Mouse (Mus musculus) forebrain, embryonic 13.5 days (tissue): ENCODE data around the gene Mif4gd. TPM values are rescaled to one million over a fixed set of nuclear protein-coding genes. Genes with fewer than 3 reads are reported as not detected.

ENCODE experiments used
- ATAC-seq: fragments of 200-750 bp; cut with Nextera tagmentation; 2 replicates; pipeline ENCODE4 v1.8.0; 2017
- H3K27ac ChIP-seq: fragments of 300-500 bp; sonication (generic); 2 replicates; pipeline ENCODE4 v1.5.1; 2015; ENCODE audit warnings: inconsistent platforms, mild to moderate bottlenecking, moderate library complexity
- H3K27me3 ChIP-seq: fragments of 300-500 bp; sonication (generic); 2 replicates; pipeline ENCODE4 v1.6.1; 2015; ENCODE audit warnings: mild to moderate bottlenecking, inconsistent platforms
- H3K36me3 ChIP-seq: fragments of 300-500 bp; sonication (generic); 2 replicates; pipeline ENCODE4 v1.6.1; 2015; ENCODE audit warnings: mild to moderate bottlenecking, inconsistent platforms; ENCODE audit not compliant: poor library complexity, severe bottlenecking
- H3K4me1 ChIP-seq: fragments of 300-500 bp; sonication (generic); 2 replicates; pipeline ENCODE4 v1.6.1; 2015; ENCODE audit warnings: inconsistent platforms
- H3K4me2 ChIP-seq: fragments of 300-500 bp; sonication (generic); 2 replicates; pipeline ENCODE4 v1.6.1; 2015; ENCODE audit warnings: inconsistent platforms, mild to moderate bottlenecking, moderate library complexity
- H3K4me3 ChIP-seq: fragments of 300-500 bp; sonication (generic); 2 replicates; pipeline ENCODE4 v1.5.1; 2015; ENCODE audit warnings: mild to moderate bottlenecking, inconsistent platforms
- H3K9ac ChIP-seq: fragments of 300-500 bp; sonication (generic); 2 replicates; pipeline ENCODE4 v1.6.1; 2015; ENCODE audit warnings: mild to moderate bottlenecking, inconsistent platforms
- H3K9me3 ChIP-seq: fragments of 300-500 bp; sonication (generic); replicated peaks from 2 replicates; pipeline ENCODE4 v1.6.1; 2016; ENCODE audit warnings: inconsistent platforms
- WGBS: fragments of 180-500 bp; shearing (Covaris S2); methylation state at CpG from one replicate; pipeline ENCODE4 v1.1.7; 2015; 5-methylcytosine and 5-hydroxymethylcytosine counted together
- polyA plus RNA-seq: library from polyadenylated mRNA; unstranded; fragments of >200 nt; fragmentation: Nextera tagmentation; extraction: Ambion mirVana; gene quantifications from 2 replicates; pipeline ENCODE4 v1.2.1, GENCODE M21; 2015

Gene Mif4gd
- polyA plus RNA-seq, 1 experiment from 2014 or later, result 12.4 TPM

DNA sequence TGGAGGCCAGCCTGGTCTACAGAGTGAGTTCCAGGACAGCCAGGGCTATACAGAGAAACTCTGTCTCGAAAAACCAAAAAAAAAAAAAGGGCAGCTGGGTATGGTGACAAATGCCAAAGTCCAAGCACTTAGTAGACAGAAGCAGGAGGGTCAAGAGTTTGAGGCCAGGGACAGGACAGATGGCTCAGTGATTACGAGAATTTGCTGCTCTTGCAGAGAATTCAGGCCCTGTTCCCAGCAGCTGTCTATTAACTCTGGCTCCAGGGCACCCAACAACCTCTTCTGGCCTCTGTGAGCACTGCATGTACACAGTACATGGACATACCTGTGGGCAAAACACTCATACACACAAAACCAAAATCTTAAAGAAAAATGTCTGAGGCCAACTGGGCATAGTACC lies 5.2 kb upstream of the Mif4gd start:
- H3K36me3 ChIP-seq, result peaks cover 70% of the 10 kb centered on the region

DNA sequence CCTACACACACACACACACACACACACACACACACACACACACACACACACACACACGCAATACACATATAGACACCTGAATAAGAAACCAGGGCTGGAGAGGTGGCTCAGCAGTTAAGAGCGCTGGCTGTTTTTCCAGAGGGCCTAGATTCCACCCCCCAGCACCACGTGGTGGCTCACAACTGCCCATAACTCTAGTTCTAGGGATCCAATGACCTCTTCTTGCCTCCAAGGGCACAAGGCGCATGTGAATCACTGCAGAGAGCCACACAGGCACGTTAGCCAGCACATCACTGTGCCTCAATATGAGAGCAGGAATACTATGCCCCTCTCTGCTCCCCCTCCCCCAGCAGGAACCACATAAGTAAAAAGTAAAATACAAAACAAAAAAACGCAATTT lies 4.1 kb upstream of the Mif4gd start:
- Histone ChIP-seq H3K4me3 (no peak overlapping the region), H3K36me3 (peaks cover 59% of the 10 kb centered on the region), H3K27ac (no peak overlapping the region), H3K4me2 (no peak overlapping the region), H3K9ac (no peak overlapping the region), H3K27me3 (peaks cover 3% of the 10 kb centered on the region; the same call in 1 of the 2 replicates), H3K4me1 (peaks cover 17% of the 10 kb centered on the region), H3K9me3 (no peaks in the 10 kb centered on the region)
- WGBS, result 78% methylated on average over 6 of the region's 6 CpGs
- ATAC-seq, result no peak

More for the DNA sequence above, 5.2 kb upstream of the Mif4gd start:
- Histone ChIP-seq H3K9ac (no peak overlapping the region), H3K27me3 (peaks cover 3% of the 10 kb centered on the region; the same call in 1 of the 2 replicates), H3K4me3 (no peak overlapping the region), H3K4me2 (no peak overlapping the region), H3K4me1 (peaks cover 10% of the 10 kb centered on the region), H3K27ac (no peak overlapping the region), H3K9me3 (no peaks in the 10 kb centered on the region)
- 91% methylated on average over 2 of the region's 2 CpGs for WGBS
- ATAC-seq, result no peak

DNA sequence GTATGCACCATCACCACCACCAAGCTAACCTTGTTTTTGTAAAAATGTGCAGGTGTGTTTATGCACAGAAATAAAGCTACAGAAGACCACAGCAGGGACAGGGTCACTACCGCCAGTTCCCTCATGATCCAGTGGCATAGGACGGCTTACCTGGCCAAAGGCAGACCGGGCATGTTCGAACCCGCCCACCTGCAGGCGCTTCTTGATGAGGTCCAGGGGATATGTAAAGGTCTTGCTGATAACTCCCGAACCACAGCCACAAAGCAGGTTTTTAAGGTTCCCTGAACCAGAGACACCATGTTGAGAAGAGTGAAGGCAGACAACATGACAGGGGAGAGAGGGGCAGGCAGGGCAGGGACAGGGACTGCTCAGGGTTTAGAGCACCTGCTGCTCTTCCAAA lies 3.6 kb upstream of the Mif4gd start:
- Histone ChIP-seq H3K4me2 (no peak overlapping the region), H3K4me3 (no peak overlapping the region), H3K4me1 (peaks cover 22% of the 10 kb centered on the region), H3K36me3 (peaks cover 56% of the 10 kb centered on the region), H3K27ac (no peak overlapping the region), H3K27me3 (peaks cover 3% of the 10 kb centered on the region; the same call in 1 of the 2 replicates), H3K9me3 (no peaks in the 10 kb centered on the region), H3K9ac (no peak overlapping the region)
- ATAC-seq, result no peak
- 91% methylated on average over 7 of the region's 7 CpGs for WGBS

DNA sequence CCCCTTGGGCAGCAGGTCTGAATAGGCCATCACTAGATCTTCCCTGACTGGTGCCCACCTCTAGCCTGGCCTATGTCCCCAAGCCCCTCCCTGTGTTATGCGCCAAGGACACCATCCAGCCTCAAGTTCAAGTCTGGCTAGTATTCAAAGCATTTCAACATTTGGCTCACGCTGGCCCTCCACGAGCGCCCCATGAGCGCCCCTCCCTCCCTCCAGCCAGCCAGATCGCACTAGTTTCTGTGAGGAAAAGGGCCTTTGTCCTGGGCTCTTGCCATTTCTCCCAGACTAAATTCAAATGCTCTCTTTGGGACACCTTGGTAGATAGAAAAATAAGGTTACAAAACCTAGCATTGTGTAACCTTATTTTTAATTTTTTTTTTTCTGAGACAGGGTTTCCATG lies 3.1 kb upstream of the Mif4gd start:
- H3K9ac ChIP-seq, result no peak overlapping the region
- H3K27me3 ChIP-seq, result peaks cover 3% of the 10 kb centered on the region; the same call in 1 of the 2 replicates

DNA sequence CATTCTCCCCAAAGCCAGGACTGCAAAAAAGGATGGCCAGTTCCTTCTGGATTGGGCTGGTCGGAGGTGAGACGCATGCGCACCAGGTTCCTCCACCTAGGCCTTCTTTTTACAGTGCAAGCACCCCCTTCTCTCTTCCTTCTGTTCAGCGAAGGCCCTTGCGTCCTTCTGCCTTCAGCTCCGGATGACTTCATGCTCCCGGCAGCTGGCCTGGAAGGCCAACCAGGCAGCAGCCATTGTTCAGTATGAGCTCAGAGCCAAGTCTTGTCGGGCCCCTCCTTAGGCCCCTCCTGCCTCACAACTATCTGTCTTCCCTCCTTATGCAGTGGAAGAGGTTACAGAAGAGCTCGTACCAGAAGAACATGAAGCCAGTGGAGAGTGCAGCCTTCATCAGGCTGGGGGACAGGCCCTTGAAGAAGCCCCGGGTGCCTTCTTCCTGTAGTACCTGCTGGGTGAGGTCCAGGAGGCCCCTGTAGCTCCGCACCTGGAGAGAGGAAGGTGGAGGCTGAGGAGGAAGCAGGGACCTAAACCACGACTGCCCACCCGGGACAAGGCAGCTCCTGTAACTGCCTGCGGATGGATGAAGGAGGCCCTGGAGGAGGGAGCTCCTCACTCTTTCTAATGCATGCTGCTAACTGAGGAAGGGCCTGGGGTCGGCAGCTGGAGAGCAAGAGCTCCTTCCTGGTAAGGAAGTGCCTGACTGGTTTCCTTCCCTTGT lies 2.5 kb upstream of the Mif4gd start:
- ATAC-seq, result no peak
- WGBS, result 88% methylated on average over 15 of the region's 15 CpGs
- peaks cover 26% of the 10 kb centered on the region for H3K4me1 ChIP-seq
- H3K9ac ChIP-seq, result no peak overlapping the region
- H3K36me3 ChIP-seq, result peaks cover 45% of the 10 kb centered on the region
- H3K4me3 ChIP-seq, result no peak overlapping the region
- no peak overlapping the region for H3K4me2 ChIP-seq
- peaks cover 3% of the 10 kb centered on the region; the same call in 1 of the 2 replicates for H3K27me3 ChIP-seq
- no peaks in the 10 kb centered on the region for H3K9me3 ChIP-seq
- no peak overlapping the region for H3K27ac ChIP-seq

More for the DNA sequence above, 3.1 kb upstream of the Mif4gd start:
- Histone ChIP-seq H3K27ac (no peak overlapping the region), H3K4me3 (no peak overlapping the region), H3K36me3 (peaks cover 51% of the 10 kb centered on the region), H3K4me1 (peaks cover 26% of the 10 kb centered on the region), H3K4me2 (no peak overlapping the region), H3K9me3 (no peaks in the 10 kb centered on the region)
- no peak for ATAC-seq
- WGBS, result 90% methylated on average over 6 of the region's 6 CpGs

DNA sequence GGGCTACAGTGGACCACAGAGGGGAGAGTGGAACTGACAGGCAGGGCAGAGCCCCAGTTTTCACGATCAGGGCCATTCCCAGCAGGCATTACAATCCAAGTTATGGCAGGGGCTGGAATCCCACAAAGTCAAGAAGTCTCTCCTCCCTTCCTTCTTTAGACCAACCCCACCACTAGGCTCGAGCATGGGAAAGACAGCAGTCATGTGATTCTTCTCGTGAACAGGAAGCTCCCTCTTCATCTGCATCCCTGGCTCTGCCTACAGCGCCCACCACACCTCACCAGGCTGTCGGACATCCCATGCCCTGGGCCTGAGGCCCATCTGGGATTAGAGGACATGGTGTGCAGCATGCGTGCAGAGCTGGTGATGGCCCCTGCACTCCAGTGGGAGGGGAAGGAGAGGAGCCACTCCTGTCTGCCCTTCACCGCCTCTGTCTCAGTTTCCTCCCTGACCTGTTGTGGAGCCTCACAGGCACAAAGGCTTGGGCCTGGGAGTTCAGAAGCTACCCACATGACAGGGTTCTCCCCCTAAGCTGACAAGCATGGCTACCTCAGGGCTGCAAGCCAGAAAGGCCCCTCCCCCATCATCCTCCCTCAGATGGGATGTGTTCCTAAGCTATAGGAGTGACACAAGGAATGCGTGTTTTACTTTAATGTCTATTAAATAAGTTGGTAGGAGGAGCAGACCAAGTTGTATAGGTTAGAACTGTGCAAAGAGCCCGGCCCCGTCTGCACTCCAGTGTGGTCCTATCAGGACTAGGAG lies 1.8 kb upstream of the Mif4gd start:
- H3K36me3 ChIP-seq, result peaks cover 45% of the 10 kb centered on the region
- 94% methylated on average over 10 of the region's 10 CpGs for WGBS
- H3K27ac ChIP-seq, result no peak overlapping the region
- no peaks in the 10 kb centered on the region for H3K9me3 ChIP-seq
- peaks cover 3% of the 10 kb centered on the region; the same call in 1 of the 2 replicates for H3K27me3 ChIP-seq
- H3K4me1 ChIP-seq, result peaks cover 26% of the 10 kb centered on the region
- no peak for ATAC-seq
- no peak overlapping the region for H3K4me2 ChIP-seq
- H3K4me3 ChIP-seq, result no peak overlapping the region
- H3K9ac ChIP-seq, result no peak overlapping the region

DNA sequence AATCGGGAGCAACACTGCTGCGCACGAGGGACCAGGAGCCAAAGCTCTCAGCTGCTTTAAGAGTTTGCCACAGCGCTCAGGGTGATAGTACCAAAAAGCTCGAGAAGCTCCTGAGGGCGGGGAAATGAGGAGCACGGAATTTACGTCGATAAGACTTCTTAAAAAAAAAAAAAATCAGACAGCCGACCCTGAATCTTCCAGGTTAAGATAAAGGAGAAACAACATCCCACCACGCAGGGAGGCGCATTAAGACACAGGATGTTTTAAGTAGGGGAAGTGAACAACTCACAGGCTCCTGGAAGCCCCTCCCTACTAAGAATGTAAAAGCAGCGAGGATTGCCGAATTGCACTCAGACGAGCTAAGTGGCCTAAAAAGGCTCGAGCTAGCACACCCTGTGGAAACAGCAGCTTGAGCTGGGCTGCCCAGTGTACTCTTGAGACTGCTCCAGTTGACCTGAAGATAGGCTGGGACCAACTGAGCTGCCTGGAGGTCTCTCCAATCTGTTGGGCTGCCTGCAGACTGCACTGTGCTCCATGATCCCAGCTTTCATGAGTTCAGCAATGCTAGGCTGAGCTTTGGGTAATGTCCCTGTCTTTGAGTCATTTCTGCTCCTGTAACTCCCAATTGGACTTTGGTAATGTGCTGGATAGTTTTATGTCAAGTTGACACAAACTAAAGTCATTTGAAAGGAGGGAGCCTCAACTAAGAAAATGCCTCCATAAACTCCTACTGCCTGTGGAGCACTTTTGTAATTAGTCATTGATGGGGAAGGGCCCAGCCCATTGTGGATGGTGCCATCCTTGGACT lies 573 bp upstream of the Mif4gd start:
- H3K36me3 ChIP-seq, result peaks cover 47% of the 10 kb centered on the region
- under 1% methylated on average over 16 of the region's 16 CpGs for WGBS
- peaks cover 26% of the 10 kb centered on the region for H3K4me1 ChIP-seq
- peaks cover 3% of the 10 kb centered on the region; the same call in 1 of the 2 replicates for H3K27me3 ChIP-seq
- H3K27ac ChIP-seq, result peak overlapping the region; percentile 80; the same call in 1 of the 2 replicates
- H3K9ac ChIP-seq, result peak overlapping the region; percentile 72
- peak overlapping the region; percentile 84 for H3K4me2 ChIP-seq
- peak overlapping the region; percentile 57 for H3K4me3 ChIP-seq
- ATAC-seq, result no peak
- no peaks in the 10 kb centered on the region for H3K9me3 ChIP-seq

DNA sequence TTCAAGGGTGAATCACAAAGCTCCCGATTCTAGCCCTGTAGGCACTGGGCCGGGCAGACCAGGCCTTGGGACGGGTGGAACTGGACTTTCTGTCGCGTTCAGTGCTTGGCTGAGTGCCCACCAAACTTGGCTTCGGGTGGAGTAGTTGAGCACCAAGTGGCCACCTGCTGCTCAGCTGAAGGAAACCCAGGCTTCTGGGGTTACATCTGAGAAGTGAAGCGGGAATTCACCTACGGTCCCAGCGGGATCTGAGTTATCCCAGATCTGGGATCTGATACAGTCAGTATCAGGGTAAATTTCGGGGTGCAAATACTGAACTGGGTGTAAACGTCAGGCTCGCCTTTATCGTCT lies 735 bp downstream of the Mif4gd start:
- peaks cover 3% of the 10 kb centered on the region; the same call in 1 of the 2 replicates for H3K27me3 ChIP-seq
- peak overlapping the region; percentile 72 for H3K9ac ChIP-seq
- H3K36me3 ChIP-seq, result peaks cover 56% of the 10 kb centered on the region
- H3K9me3 ChIP-seq, result no peaks in the 10 kb centered on the region
- H3K27ac ChIP-seq, result 0 out of 2 replicates have a peak overlapping the region, but pooled peaks have one; percentile 45
- H3K4me1 ChIP-seq, result peaks cover 26% of the 10 kb centered on the region
- 0% methylated on average over 13 of the region's 13 CpGs for WGBS
- H3K4me3 ChIP-seq, result peak overlapping the region; percentile 57
- peak; percentile 39; the same call in 1 of the 2 replicates for ATAC-seq
- peak overlapping the region; percentile 84 for H3K4me2 ChIP-seq

DNA sequence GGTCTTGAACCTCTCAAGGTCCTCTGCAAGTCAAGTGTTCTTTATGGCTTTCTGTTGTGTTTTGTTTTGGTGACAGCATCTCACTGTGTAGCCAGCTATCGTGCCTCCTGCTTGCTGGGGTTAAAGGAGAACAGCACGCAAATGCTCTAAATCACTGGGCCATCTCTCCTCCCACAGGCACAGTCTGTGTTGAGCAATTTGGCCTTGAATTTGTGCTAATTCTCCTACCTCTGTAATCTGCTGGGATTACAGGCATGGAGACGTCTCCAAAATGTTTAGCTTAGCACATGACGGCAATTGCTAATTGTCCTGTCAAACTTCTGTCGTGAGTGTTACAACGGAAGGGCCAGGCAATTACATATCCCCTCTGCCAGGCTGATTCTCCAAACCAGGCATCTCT lies 1.6 kb downstream of the Mif4gd start:
- Histone ChIP-seq H3K9ac (no peak overlapping the region), H3K4me2 (no peak overlapping the region)
- WGBS, result 75% methylated on average over 6 of the region's 6 CpGs

DNA sequence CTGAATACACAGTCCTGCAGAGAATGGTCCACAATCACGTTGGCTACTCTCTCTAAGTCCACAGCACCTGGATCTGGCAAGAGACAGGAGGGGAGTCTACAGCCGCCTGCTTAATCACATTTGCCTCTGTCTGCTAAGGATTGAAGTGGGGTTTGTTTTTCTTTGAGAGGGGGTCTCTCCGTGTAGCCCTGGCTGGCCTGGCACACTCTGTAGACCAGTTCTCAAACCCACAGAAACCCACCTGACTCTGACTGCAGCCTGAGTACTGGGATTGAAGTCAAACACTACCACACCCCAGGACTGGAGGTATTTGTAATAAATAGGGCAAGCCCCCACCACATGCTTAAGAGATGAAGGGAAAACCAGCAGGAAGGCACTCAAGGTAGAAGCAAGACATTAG lies 3.2 kb downstream of the Mif4gd start:
- no peak overlapping the region for H3K4me2 ChIP-seq
- H3K9me3 ChIP-seq, result no peaks in the 10 kb centered on the region
- WGBS, result 71% methylated on average over 3 of the region's 3 CpGs
- peaks cover 39% of the 10 kb centered on the region for H3K4me1 ChIP-seq
- ATAC-seq, result no peak
- peaks cover 53% of the 10 kb centered on the region for H3K36me3 ChIP-seq
- no peak overlapping the region for H3K9ac ChIP-seq
- peaks cover 3% of the 10 kb centered on the region; the same call in 1 of the 2 replicates for H3K27me3 ChIP-seq
- no peak overlapping the region for H3K27ac ChIP-seq
- H3K4me3 ChIP-seq, result no peak overlapping the region

More for the DNA sequence above, 1.6 kb downstream of the Mif4gd start:
- Histone ChIP-seq H3K9me3 (no peaks in the 10 kb centered on the region), H3K4me1 (peaks cover 26% of the 10 kb centered on the region), H3K27ac (no peak overlapping the region), H3K36me3 (peaks cover 59% of the 10 kb centered on the region), H3K4me3 (no peak overlapping the region), H3K27me3 (peaks cover 3% of the 10 kb centered on the region; the same call in 1 of the 2 replicates)
- ATAC-seq, result no peak

DNA sequence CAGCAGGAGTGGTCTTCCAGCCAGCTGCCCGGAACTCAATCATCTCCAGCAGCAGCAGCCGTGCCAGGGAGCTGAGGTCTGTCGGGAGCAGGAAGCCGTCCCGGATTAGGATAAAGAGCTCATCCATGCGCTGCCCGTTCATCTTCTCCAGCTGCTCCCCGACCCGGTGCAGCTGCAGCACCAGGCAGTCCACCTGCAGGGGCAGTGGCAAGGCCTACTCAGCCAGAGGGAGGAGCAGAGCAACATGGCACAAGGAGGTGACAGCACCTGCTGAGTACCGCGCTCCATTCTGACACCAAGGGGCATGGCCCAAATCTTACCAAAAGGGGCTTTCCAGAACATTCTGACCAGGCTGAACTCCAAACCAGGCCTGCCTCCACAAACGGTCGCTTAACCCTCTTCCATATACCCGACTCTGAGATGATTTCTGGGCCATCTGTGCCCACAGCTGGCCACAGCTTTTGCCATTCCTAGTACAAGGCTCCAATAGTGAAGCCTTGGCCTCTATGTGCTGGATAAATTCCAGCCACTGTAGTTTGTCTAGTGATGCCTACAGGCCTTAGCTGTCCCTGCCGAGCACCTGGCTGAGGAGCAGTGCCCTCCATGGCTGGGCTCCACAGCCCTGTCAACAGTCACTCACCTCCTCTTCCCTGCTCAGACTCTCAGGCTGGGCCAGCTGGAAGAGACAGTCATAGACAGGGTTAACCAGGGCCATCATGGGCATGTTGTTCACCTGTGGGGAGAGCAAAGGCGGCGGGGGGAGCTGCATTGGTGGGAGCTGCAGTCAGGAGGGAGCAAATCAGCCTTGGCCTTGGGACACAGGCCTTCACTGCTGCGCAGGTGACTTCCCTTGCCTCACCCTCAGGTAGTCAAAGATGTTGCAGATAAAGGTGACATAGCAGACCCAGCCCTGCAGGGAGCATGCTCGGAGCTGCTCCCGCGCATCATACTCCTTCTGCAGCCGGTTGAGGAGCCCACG lies 4.1 kb downstream of the Mif4gd start:
- H3K36me3 ChIP-seq, result peaks cover 50% of the 10 kb centered on the region
- H3K9ac ChIP-seq, result no peak overlapping the region
- WGBS, result 87% methylated on average over 23 of the region's 23 CpGs
- no peak overlapping the region for H3K4me3 ChIP-seq
- H3K4me1 ChIP-seq, result peaks cover 40% of the 10 kb centered on the region
- H3K9me3 ChIP-seq, result no peaks in the 10 kb centered on the region
- no peak for ATAC-seq
- no peak overlapping the region for H3K4me2 ChIP-seq
- H3K27ac ChIP-seq, result no peak overlapping the region
- H3K27me3 ChIP-seq, result no peaks in the 10 kb centered on the region
